Mouse (Mus musculus) forebrain, embryonic 15.5 days (tissue): Measurements from ENCODE around the gene Slc25a38. TPM values are rescaled to one million over a fixed set of nuclear protein-coding genes. Genes with fewer than 3 reads are reported as not detected.

ENCODE experiments used
- ATAC-seq: fragments of 200-750 bp; cut with Nextera tagmentation; replicated peaks from 2 replicates; pipeline ENCODE4 v1.8.0; 2017; ENCODE audit warnings: mild to moderate bottlenecking, moderate TSS enrichment, moderate library complexity
- H3K27ac ChIP-seq: fragments of 300-500 bp; sonication (generic); replicated peaks from 2 replicates; pipeline ENCODE4 v1.5.1; 2015; ENCODE audit warnings: mild to moderate bottlenecking, inconsistent platforms
- H3K27me3 ChIP-seq: fragments of 300-500 bp; sonication (generic); 2 replicates; pipeline ENCODE4 v1.6.1; 2015; ENCODE audit warnings: inconsistent platforms
- H3K36me3 ChIP-seq: fragments of 300-500 bp; sonication (generic); 2 replicates; pipeline ENCODE4 v1.6.1; 2015; ENCODE audit warnings: mild to moderate bottlenecking, inconsistent platforms
- H3K4me1 ChIP-seq: fragments of 300-500 bp; sonication (generic); 2 replicates; pipeline ENCODE4 v1.6.1; 2015; ENCODE audit warnings: inconsistent platforms
- H3K4me2 ChIP-seq: fragments of 300-500 bp; sonication (generic); replicated peaks from 2 replicates; pipeline ENCODE4 v1.6.1; 2015; ENCODE audit warnings: mild to moderate bottlenecking, inconsistent platforms
- H3K4me3 ChIP-seq: fragments of 300-500 bp; sonication (generic); 2 replicates; pipeline ENCODE4 v1.5.1; 2015; ENCODE audit warnings: mild to moderate bottlenecking, inconsistent platforms
- H3K9ac ChIP-seq: fragments of 300-500 bp; sonication (generic); replicated peaks from 2 replicates; pipeline ENCODE4 v1.6.1; 2015; ENCODE audit warnings: mild to moderate bottlenecking, inconsistent platforms
- H3K9me3 ChIP-seq: fragments of 300-500 bp; sonication (generic); 2 replicates; pipeline ENCODE4 v1.6.1; 2016; ENCODE audit warnings: inconsistent platforms
- WGBS: fragments of 180-500 bp; shearing (Covaris S2); methylation state at CpG from one replicate; pipeline ENCODE4 v1.1.7; 2015; ENCODE audit warnings: mixed read lengths; 5-methylcytosine and 5-hydroxymethylcytosine counted together
- polyA plus RNA-seq: library from polyadenylated mRNA; unstranded; fragments of >200 nt; fragmentation: Nextera tagmentation; extraction: Ambion mirVana; gene quantifications from 2 replicates; pipeline ENCODE4 v1.2.1, GENCODE M21; 2015

Slc25a38 gene
- polyA plus RNA-seq, 1 experiment from 2014 or later, result 37.9 TPM

- 76% methylated on average over 5 of the region's 5 CpGs for WGBS
- no peak overlapping the region for H3K9ac ChIP-seq
- H3K4me1 ChIP-seq, result 0 out of 2 replicates have a peak, but pooled peaks cover 2% of the 10 kb centered on the region
- no peaks in the 10 kb centered on the region for H3K9me3 ChIP-seq
- no peak overlapping the region for H3K27ac ChIP-seq
- no peaks in the 10 kb centered on the region for H3K36me3 ChIP-seq
- no peaks in the 10 kb centered on the region for H3K27me3 ChIP-seq
- no peak overlapping the region for H3K4me2 ChIP-seq
- no peak for ATAC-seq
- no peak overlapping the region for H3K4me3 ChIP-seq
Observed at GRCm38 (mm10) chr9:120081967-120082366, 28.2 kb upstream of the Slc25a38 start.

GRCm38 (mm10) chr9:120082691-120083090, 27.5 kb upstream of the Slc25a38 start:
- Histone ChIP-seq H3K4me3 (no peak overlapping the region), H3K36me3 (no peaks in the 10 kb centered on the region), H3K9ac (no peak overlapping the region), H3K27me3 (no peaks in the 10 kb centered on the region), H3K4me2 (no peak overlapping the region), H3K9me3 (no peaks in the 10 kb centered on the region), H3K27ac (no peak overlapping the region), H3K4me1 (0 out of 2 replicates have a peak, but pooled peaks cover under 1% of the 10 kb centered on the region)
- ATAC-seq, result no peak
- 72% methylated on average over 4 of the region's 4 CpGs for WGBS

DNA sequence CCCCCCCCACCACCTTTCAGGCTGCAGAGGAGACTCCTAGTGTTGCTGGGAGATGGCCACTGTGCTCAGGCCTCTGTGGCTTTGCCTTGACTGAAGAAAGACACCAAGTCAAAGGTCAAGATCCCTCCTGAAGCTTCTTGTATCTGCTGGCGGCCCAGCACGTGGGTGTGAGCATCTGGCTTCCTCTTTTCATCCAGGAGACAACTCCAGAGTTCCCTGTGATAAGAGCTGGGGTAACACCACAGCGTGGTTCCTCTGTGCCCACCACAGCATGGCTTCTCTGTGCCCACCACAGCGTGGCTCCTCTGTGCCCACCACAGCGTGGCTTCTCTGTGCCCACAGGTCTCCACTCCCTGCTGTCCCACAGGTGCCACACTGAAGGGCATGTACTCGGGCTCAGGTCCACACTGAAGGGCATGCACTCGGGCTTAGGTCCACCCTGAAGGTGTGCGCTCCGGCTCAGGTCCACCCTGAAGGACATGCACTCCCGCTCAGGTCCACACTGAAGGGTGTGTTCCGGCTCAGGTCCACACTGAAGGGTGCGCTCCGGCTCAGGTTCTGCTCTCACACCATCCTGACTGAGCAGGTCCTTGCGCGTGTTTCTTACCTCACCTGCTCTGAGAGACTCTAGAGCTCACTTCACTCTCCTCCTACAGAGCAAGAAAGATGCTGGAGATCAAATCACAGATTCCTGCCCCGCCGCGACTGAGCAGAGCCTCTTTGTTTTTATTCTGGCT, 26.8 kb upstream of the Slc25a38 start:
- Histone ChIP-seq H3K4me3 (no peak overlapping the region), H3K9me3 (no peaks in the 10 kb centered on the region), H3K36me3 (no peaks in the 10 kb centered on the region), H3K9ac (no peak overlapping the region), H3K27ac (no peak overlapping the region), H3K27me3 (no peaks in the 10 kb centered on the region), H3K4me2 (no peak overlapping the region), H3K4me1 (no peaks in the 10 kb centered on the region)
- ATAC-seq, result no peak
- 86% methylated on average over 18 of the region's 18 CpGs for WGBS

GRCm38 (mm10) chr9:120084406-120084805, 25.8 kb upstream of the Slc25a38 start:
- Histone ChIP-seq H3K4me2 (no peak overlapping the region), H3K9ac (no peak overlapping the region), H3K4me3 (no peak overlapping the region), H3K27ac (no peak overlapping the region), H3K36me3 (no peaks in the 10 kb centered on the region), H3K4me1 (no peaks in the 10 kb centered on the region), H3K27me3 (no peaks in the 10 kb centered on the region), H3K9me3 (no peaks in the 10 kb centered on the region)
- ATAC-seq, result no peak
- 91% methylated on average over 9 of the region's 9 CpGs for WGBS

- no peak for ATAC-seq
- Histone ChIP-seq H3K4me1 (no peaks in the 10 kb centered on the region), H3K4me2 (no peak overlapping the region), H3K4me3 (no peak overlapping the region), H3K9me3 (no peaks in the 10 kb centered on the region), H3K27ac (no peak overlapping the region), H3K36me3 (no peaks in the 10 kb centered on the region), H3K27me3 (no peaks in the 10 kb centered on the region), H3K9ac (no peak overlapping the region)
- WGBS, result 86% methylated on average over 7 of the region's 7 CpGs
Observed at GRCm38 (mm10) chr9:120089125-120089524, 21.0 kb upstream of the Slc25a38 start.

- Histone ChIP-seq H3K9ac (no peak overlapping the region), H3K4me2 (no peak overlapping the region), H3K4me1 (no peaks in the 10 kb centered on the region), H3K27ac (no peak overlapping the region), H3K4me3 (no peak overlapping the region), H3K9me3 (no peaks in the 10 kb centered on the region), H3K36me3 (no peaks in the 10 kb centered on the region), H3K27me3 (no peaks in the 10 kb centered on the region)
- no peak for ATAC-seq
- 87% methylated on average over 10 of the region's 10 CpGs for WGBS
Observed at GRCm38 (mm10) chr9:120091086-120091485, 19.1 kb upstream of the Slc25a38 start.

- ATAC-seq, result no peak
- no peak within 1 kb of the TSS for H3K27ac ChIP-seq
- H3K4me2 ChIP-seq, result no peak within 1 kb of the TSS
- no peak within 1 kb of the TSS for H3K9ac ChIP-seq
- H3K27me3 ChIP-seq, result no peaks in the 10 kb centered on the region
- H3K36me3 ChIP-seq, result no peaks in the 10 kb centered on the region
- no peak within 1 kb of the TSS for H3K4me3 ChIP-seq
- H3K4me1 ChIP-seq, result no peaks in the 10 kb centered on the region
- WGBS, result 78% methylated on average over 5 of the region's 5 CpGs
- H3K9me3 ChIP-seq, result no peaks in the 10 kb centered on the region
Observed at GRCm38 (mm10) chr9:120091696-120092238, 18.4 kb upstream of the Slc25a38 start, which contains the start of gene Ccr8. Gene Ccr8 (plus strand): TSS chr9:120092114.

GRCm38 (mm10) chr9:120093701-120094100, 16.5 kb upstream of the Slc25a38 start:
- H3K27me3 ChIP-seq, result no peaks in the 10 kb centered on the region
- 91% methylated on average over 13 of the region's 13 CpGs for WGBS
- no peaks in the 10 kb centered on the region for H3K36me3 ChIP-seq
- no peak overlapping the region for H3K27ac ChIP-seq
- H3K4me3 ChIP-seq, result no peak overlapping the region
- H3K4me1 ChIP-seq, result 0 out of 2 replicates have a peak, but pooled peaks cover 3% of the 10 kb centered on the region
- ATAC-seq, result no peak
- no peak overlapping the region for H3K4me2 ChIP-seq
- H3K9ac ChIP-seq, result no peak overlapping the region
- H3K9me3 ChIP-seq, result no peaks in the 10 kb centered on the region

- Histone ChIP-seq H3K27ac (no peak overlapping the region), H3K9me3 (no peaks in the 10 kb centered on the region), H3K4me3 (no peak overlapping the region), H3K36me3 (no peaks in the 10 kb centered on the region), H3K27me3 (no peaks in the 10 kb centered on the region), H3K4me1 (0 out of 2 replicates have a peak, but pooled peaks cover 3% of the 10 kb centered on the region), H3K4me2 (no peak overlapping the region), H3K9ac (no peak overlapping the region)
- 81% methylated on average over 7 of the region's 7 CpGs for WGBS
- no peak for ATAC-seq
Observed at GRCm38 (mm10) chr9:120095886-120096285, 14.3 kb upstream of the Slc25a38 start.

DNA sequence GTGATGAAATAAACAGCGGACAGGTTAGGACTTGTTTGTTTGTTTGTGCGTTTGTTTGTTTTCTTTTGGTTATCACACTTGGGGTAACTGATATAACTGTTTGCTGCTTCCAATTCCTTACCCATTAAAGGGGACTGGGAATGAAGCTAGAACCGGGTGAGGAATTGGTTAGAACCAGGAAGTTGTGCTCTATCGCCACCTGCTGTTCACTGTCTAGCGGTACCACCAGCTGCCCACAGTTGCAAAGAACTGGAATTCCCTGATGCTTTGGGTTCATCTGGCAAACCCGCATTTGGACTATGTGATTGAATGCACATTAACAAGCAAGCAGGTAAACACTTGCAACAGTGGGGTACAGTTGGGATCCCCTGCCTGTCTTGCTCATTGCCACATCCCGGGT, 11.5 kb upstream of the Slc25a38 start:
- ATAC-seq, result no peak
- Histone ChIP-seq H3K27ac (no peak overlapping the region), H3K36me3 (no peaks in the 10 kb centered on the region), H3K4me1 (0 out of 2 replicates have a peak, but pooled peaks cover 3% of the 10 kb centered on the region), H3K9me3 (no peaks in the 10 kb centered on the region), H3K4me3 (no peak overlapping the region), H3K27me3 (no peaks in the 10 kb centered on the region), H3K4me2 (no peak overlapping the region), H3K9ac (no peak overlapping the region)
- 24% methylated on average over 7 of the region's 7 CpGs for WGBS

- Histone ChIP-seq H3K27me3 (no peaks in the 10 kb centered on the region), H3K4me2 (no peak overlapping the region), H3K9me3 (no peaks in the 10 kb centered on the region), H3K36me3 (no peaks in the 10 kb centered on the region), H3K4me3 (no peak overlapping the region), H3K27ac (no peak overlapping the region), H3K4me1 (0 out of 2 replicates have a peak, but pooled peaks cover 3% of the 10 kb centered on the region), H3K9ac (no peak overlapping the region)
- 88% methylated on average over 8 of the region's 8 CpGs for WGBS
- no peak for ATAC-seq
Observed at GRCm38 (mm10) chr9:120099304-120099703, 10.9 kb upstream of the Slc25a38 start.

DNA sequence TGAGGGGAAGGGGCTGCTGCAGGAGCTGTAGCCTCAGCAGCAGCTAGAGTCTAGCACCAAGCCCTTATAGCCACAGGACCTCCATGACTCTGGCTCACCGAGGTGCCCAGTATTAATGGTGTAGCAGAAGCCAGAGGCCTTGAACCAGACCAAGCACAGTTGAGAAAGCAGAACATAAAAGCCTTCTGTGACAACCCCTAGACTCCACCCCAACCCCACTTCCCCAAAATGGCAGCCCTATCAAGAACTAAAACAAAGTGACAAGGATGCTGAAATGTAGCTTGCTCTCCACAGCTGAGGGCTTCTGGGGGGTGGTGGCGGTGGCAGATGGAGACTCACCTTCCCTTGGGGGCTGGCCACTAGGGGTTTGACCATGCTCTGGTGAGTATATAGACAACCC, 9.0 kb upstream of the Slc25a38 start:
- H3K4me3 ChIP-seq, result no peak overlapping the region
- no peaks in the 10 kb centered on the region for H3K36me3 ChIP-seq
- H3K4me1 ChIP-seq, result 0 out of 2 replicates have a peak, but pooled peaks cover 3% of the 10 kb centered on the region
- 95% methylated on average over 2 of the region's 2 CpGs for WGBS
- H3K9me3 ChIP-seq, result no peaks in the 10 kb centered on the region
- H3K4me2 ChIP-seq, result no peak overlapping the region
- H3K27ac ChIP-seq, result no peak overlapping the region
- H3K9ac ChIP-seq, result no peak overlapping the region
- ATAC-seq, result no peak
- H3K27me3 ChIP-seq, result no peaks in the 10 kb centered on the region
